Mouse (Mus musculus): Measurements from ENCODE around the gene Eif5.
"Not testable (repeated sequence)": the region's sequence is repeated elsewhere in the genome, so short reads cannot be mapped to it uniquely, and the experiment has no call there.

The Eif5 gene

DNA sequence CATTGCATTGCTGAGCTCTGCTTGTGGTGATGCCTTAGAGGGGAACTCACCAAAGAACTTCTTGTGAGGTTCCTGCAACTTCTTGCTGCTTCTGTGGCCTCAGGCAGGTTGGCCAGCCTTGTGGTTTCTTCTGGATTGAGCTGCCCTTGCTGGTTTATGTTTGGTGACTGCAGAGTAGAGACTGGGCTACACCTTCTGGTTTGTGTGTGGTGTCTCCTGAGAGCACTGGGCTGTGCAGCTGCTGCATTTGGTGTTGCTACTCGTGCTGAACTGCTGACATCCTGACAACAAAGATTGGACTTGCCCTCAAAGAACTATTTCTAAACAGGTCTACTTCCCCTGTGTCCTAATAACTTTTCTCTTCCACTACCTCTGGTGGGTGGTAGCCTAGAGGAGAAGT lies 13.3 kb upstream of the Eif5 start:
- DNase-seq (ENCODE audit: low read depth, low spot score): no peak

- DNase-seq (ENCODE audit: low read depth, low spot score): no peak
Observed at GRCm38 (mm10) chr12:111524883-111525282, 12.9 kb upstream of the Eif5 start.

DNA sequence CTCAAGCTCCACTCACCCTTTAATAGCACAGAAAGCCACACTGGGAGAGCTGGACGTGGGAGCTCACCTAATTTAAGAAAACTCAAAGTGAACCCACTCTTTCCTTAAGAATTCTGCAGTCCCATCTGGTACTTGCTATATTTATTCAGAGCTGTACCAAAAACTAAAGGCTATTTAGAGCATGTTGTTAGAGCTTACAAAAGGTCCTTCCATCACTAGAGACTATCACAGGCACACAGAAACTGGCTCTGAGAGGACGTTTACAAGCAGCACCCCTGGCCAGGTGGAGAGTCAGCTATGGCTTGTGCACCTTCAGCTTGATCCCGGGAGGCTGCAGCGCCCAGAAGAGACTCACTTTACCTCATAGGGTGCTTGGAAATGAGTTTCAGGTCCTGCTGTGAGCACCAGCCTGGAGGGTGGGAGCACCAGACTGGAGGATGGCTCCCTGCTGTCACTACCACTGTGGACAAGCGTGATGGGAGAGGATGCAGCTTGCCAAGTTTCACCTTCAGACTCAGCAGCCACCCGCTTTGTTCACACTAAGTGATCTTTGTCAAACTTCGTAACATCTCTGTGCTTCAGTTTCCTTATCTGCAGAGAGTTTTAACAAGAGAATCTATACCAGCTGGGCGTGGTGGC lies 10.1 kb upstream of the Eif5 start:
- peak; percentile 85 for DNase-seq (ENCODE audit: low read depth, low spot score)

- no peak for DNase-seq (ENCODE audit: low read depth, low spot score)
Observed at GRCm38 (mm10) chr12:111529192-111529591, 8.6 kb upstream of the Eif5 start.

DNA sequence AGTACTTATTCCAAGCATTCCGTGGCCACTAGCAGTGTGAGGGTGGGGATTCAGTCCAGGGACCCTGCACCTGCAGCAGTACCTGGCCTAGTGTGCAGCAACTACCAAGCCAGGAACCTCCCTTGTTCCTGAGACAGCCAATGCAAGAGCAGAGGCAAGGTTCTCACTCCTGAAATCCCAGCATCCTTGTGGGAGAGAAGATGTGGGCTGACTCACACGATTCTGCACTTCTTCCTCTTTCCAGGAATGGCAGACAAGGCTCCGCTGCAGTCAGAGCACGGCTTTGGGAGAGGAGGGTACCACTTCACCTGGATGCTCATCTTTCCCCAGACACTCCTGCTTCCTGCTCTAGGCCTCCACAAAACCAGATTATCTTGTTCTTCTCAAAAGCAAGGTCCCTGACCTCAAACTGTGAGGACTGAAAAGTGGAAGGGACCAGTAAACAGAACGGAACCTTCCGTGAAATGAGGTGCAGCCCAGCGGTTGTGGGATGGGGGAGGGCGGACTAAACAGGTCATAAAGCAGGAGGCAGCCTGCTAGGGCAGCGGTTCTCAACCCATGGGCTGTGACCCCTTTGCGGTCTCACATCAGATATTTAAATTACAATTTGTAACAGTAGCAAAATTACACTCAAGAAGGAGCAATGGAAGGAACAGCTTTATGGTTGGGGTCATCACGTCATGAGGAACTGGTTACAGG lies 4.6 kb upstream of the Eif5 start:
- DNase-seq (ENCODE audit: low read depth, low spot score): peak; percentile 76

DNA sequence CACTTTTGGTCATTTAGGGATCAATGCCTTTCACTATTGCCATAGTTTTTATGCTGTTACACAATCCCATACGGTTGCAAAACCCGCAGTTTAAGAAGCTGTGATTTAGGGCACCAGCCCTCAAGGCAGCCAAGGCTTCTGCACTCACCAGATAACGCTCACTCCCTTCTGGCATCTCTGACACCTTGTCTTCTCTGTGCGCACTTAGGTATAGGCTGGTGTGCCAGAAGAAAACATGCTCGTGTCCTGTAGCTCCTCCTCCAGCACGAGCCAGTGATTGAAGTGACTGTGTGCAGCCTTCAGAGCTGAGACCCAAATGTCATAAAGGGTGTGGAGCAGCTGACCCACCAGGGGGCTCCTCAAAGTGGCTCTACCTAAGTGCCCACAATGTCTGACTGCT lies 2.5 kb upstream of the Eif5 start:
- no peak for DNase-seq (ENCODE audit: low read depth, low spot score)

DNA sequence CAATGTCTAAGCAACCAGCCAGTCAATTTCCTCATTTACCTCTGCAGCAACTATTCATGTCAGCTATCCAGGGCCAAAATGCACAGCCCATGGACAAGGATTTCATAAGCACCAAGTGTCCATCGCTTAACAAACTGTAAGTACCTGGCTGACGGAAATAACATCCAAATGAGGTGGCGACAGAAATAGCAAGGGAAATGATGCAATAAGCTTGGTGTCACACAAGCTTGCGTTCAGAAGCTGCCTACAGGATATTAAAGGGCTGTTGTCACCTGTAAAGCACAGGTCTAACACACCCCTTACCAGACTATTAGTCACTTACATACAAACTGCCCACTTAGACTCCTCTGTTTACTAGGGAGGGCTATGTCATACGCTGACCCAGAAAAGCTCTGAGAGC lies 2.1 kb upstream of the Eif5 start:
- DNase-seq (ENCODE audit: low read depth, low spot score): peak; percentile 31

GRCm38 (mm10) chr12:111536746-111537145 lies 1.1 kb upstream of the Eif5 start:
- no peak for DNase-seq (ENCODE audit: low read depth, low spot score)

GRCm38 (mm10) chr12:111537341-111537740 lies 475 bp upstream of the Eif5 start:
- no peak for DNase-seq (ENCODE audit: low read depth, low spot score)

DNA sequence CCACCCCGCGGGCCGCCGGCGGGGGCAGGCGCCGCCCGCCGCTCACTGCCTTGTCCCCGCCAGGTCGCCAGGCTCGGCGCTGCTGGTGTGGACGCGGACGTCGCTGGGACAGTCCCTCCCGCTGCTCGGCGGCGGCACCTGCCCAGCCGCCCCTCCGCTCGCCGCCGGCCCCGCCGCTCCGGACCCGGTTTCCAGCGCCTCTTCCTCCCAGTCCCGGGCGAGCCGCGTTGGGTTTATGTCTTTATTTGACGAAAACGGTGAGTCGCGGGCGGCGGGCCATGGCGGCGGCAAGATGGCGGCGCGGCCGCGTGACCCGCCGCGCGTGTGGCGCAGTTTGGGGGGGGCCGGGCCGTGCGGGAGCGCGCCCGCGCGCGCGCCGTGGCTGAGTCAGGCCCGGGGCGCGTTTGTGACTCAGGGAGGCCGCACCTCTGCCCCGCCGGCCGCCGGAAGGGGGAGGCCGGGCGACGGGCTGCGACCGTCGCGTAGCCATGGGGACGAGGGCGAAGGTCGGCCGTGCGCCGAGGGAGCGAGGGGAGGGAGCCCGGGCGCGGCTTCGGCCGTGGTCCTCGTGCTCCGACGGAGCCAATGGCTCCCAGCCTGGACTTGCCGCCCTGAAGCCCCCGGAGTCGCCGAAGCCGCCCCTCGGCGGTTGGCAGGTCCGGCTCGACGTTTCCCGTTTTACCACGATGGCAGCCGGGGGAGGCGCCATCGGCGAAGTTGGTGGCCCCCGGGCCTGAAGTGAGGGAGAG lies 650 bp downstream of the Eif5 start:
- peak; percentile 88 for DNase-seq (ENCODE audit: low read depth, low spot score)

DNA sequence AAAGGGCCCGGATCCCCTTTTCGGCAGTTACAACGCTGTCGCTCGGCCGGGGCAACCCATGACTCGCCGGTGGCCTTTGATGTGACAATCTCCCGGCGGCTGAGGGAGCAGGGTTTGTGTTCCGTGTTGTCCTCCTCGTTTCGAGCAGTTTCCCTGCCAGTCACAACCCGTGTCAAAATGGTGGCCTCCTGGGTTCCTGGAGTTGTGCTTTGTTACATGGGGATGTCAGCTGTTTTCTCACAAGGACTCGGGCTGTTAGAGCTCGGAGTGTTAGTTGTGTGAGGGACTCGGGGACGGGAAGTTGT lies 1.2 kb downstream of the Eif5 start:
- DNase-seq (ENCODE audit: low read depth, low spot score): no peak

- DNase-seq (ENCODE audit: low read depth, low spot score): no peak
Observed at GRCm38 (mm10) chr12:111547070-111547469, 9.3 kb downstream of the Eif5 start.

- no peak for DNase-seq (ENCODE audit: low read depth, low spot score)
Observed at GRCm38 (mm10) chr12:111548555-111549289, 10.9 kb downstream of the Eif5 start.

GRCm38 (mm10) chr12:111550679-111551078 lies 12.9 kb downstream of the Eif5 start:
- DNase-seq (ENCODE audit: low read depth, low spot score): no peak

DNA sequence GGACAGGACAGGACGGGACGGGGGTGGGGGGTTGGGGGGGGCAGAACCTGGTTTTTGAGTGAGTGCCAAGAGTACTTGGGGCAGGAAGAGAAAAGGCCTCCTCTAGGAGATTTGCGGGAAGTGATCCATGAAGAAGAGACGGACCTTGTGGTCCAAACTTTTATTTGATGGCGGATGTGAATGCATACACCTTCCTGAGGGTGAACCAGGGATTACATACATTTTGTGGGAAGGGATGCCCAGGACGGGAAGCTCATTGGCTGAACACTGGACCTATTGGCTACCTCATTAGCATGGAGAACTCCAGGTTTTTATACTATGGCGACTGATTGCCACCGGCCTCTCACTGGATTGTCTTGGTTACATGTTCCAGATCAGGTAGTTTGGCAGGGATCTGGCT lies 14.5 kb downstream of the Eif5 start:
- no peak for DNase-seq (ENCODE audit: low read depth, low spot score)

- no peak for DNase-seq (ENCODE audit: low read depth, low spot score)
Observed at GRCm38 (mm10) chr12:111555357-111555756, 17.5 kb downstream of the Eif5 start.

DNA sequence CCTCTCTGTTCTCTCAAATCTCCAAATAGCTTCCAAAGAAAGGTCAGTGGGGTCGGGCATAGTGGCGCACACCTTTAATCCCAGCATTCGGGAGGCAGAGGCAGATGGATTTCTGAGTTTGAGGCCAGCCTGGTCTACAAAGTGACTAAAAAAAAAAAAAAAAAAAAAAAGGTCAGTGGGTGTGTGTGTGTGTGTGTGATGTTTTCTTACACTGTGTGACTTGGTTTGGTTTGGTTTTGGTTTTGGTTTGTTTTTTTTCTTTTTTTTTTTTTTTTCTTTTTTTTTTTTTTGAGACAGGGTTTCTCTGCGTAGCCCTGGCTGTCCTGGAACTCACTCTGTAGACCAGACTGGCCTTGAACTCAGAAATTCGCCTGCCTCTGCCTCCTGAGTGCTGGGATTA lies 18.1 kb downstream of the Eif5 start:
- not testable (repeated sequence) for DNase-seq (ENCODE audit: low read depth, low spot score)

DNA sequence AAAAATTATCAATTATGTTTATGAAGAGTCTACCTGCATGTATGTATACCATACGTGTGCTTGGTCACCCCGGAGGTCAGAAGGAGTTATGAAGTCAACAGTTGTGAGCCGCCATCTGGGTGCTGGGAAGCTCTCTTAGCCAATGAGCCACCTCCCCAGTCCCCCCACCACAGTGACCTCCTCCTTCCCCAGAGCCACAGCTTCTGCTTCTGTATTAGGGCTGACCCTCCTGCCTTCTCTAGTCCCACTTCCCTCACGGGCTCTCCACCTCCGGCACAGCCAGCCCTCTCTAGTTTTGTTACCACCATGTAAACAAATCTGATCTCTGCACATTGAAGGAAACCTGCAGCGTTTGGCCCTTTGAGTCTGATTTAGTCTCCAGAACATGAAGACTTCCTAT lies 19.7 kb downstream of the Eif5 start:
- no peak for DNase-seq (ENCODE audit: low read depth, low spot score)

DNA sequence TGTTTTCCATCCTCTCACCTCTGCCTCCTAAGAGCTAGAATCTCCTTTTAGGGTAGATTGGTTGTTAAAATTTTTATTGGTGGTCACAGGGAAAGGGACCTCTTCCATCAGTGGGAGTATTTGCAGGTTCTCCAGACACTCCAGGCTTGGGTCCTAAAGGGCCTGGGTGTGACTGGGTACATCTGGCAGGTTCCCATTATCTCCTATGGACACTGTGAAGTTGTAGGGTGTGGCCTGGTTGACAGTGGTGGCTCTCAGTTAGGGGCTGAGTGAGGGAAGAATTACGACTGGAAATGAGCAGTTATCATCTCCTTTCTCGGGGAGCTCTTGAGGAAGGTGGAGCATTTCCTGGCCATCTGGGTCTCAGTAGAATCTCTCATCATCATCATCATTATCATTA lies 20.8 kb downstream of the Eif5 start:
- DNase-seq (ENCODE audit: low read depth, low spot score): no peak

- peak; percentile 88 for DNase-seq (ENCODE audit: low read depth, low spot score)
Observed at GRCm38 (mm10) chr12:111559647-111560258, 21.9 kb downstream of the Eif5 start.

DNA sequence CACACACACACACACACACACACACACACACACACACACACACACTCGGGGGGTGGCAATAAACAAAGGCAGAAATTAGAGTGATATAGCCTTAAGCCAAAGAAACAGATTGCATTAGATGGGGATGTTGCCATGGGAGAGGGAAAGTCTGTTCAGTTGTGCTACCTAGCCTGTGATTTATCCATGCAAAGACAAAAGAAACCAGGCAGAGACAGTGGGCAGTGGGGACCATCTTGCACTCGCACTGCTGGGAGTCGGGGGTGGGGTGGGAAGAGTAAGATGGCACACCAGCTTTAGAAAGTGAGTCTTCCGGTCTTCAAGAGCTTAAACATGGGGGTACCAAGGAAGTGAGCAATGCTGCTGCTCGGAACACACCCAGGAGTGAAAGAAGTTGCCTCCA lies 22.5 kb downstream of the Eif5 start:
- DNase-seq (ENCODE audit: low read depth, low spot score): peak; percentile 53

DNA sequence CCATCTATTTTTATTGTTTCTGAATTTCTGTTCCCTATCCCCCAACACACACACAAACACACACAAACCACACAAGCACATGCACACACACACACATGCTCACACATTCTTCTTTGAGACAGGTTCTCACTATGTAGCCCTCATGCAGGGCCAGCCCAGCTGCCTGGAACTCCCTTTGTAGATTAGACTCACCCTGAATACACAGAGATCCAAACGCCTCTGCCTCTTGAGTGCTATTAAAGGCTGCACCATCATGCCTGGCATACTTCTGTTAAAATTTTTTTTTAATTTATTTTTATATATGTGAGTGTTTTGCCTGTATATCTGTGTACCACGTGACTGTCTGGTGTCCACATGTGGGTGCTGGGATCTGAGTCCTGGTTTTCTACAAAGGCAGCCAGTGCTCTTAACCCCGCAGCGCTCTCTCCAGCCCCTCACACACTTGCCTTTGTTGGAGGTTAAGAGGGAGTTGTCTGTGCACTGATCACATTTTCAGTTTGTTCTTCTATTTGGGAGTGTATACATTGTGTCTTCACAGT lies 24.5 kb downstream of the Eif5 start:
- peak; percentile 60 for DNase-seq (ENCODE audit: low read depth, low spot score)

Measured in brain, adult 2 months (tissue).